ENCODE assay signal across 8 mouse cellular contexts in genomic region chr8:83739711-83740468, GRCm38 (mm10). TPM values are rescaled to one million over a fixed set of nuclear protein-coding genes. Genes with fewer than 3 reads are reported as not detected.
DNase-seq lines count a peak whose midpoint lies in the region; ATAC-seq and TF ChIP-seq lines count a peak whose summit lies in the region.

No protein-coding gene starts in this region.

- H3K4me1 ChIP-seq in heart, adult 2 months (ENCODE audit: control insufficient read depth, insufficient read depth, low read length): peaks cover 25% of the 10 kb centered on the region
- peaks cover 28% of the 10 kb centered on the region for H3K4me1 ChIP-seq in liver, embryonic 11.5 days (replicated peaks; ENCODE audit: control insufficient read depth, insufficient read depth, low read length)
- peaks cover 12% of the 10 kb centered on the region for H3K4me1 ChIP-seq in forebrain, embryonic 13.5 days

- intact Hi-C loops in left cerebral cortex, adult 2 months (cut with DNase I): loop anchor here (5.0 kb wide), 1 partner anchor 227 kb away; no protein-coding TSS in a partner anchor
- intact Hi-C loops in heart, adult 2 months (cut with DNase I): loop anchor here (5.0 to 10.0 kb wide), 3 partner anchors 73 to 445 kb away; partner anchors contain the start of genes Nanos3, Ptger1 and Samd1

- TF ChIP-seq EP300 in heart, adult 2 months (IDR thresholded peaks at IDR 0.05; ENCODE audit: insufficient read depth, low read depth, low read length): no peak

- H3K9ac ChIP-seq in heart, adult 2 months (ENCODE audit: low read depth, low read length): peak overlapping the region; percentile 60
- peak overlapping the region; percentile 35; the same call in 1 of the 2 replicates for H3K9ac ChIP-seq in liver, embryonic 11.5 days (ENCODE audit: low read depth, low read length)
- no peak overlapping the region for H3K9ac ChIP-seq in forebrain, embryonic 13.5 days

- H3ac ChIP-seq in myocyte (ENCODE audit: control insufficient read depth, insufficient read length): peak overlapping the region; percentile 41

- peak overlapping the region; percentile 94 for H3K4me2 ChIP-seq in liver, embryonic 11.5 days
- peak overlapping the region; percentile 85 for H3K4me2 ChIP-seq in myocyte (ENCODE audit: low read depth)
- H3K4me2 ChIP-seq in forebrain, embryonic 13.5 days: no peak overlapping the region

- peak overlapping the region; percentile 46 for H3K4me3 ChIP-seq in left cerebral cortex, adult 2 months
- H3K4me3 ChIP-seq in heart, adult 2 months: peak overlapping the region; percentile 92
- H3K4me3 ChIP-seq in liver, embryonic 11.5 days (ENCODE audit: low read depth, low read length): peak overlapping the region; percentile 64
- H3K4me3 ChIP-seq in myocyte: peak overlapping the region; percentile 79
- no peak overlapping the region for H3K4me3 ChIP-seq in forebrain, embryonic 13.5 days

- no peak; the same call in 1 of the 2 replicates for ATAC-seq in liver, embryonic 11.5 days (replicated peaks; ENCODE audit: low FRiP score)
- ATAC-seq in forebrain, embryonic 13.5 days: no peak

- no peak for TF ChIP-seq CTCF in left cerebral cortex, adult 2 months (IDR thresholded peaks at IDR 0.05)
- TF ChIP-seq CTCF in heart, adult 2 months (IDR thresholded peaks at IDR 0.05): no peak

- H3K9me3 ChIP-seq in liver, embryonic 11.5 days (ENCODE audit: control insufficient read depth, low read length): peaks cover 3% of the 10 kb centered on the region; the same call in 1 of the 2 replicates
- H3K9me3 ChIP-seq in forebrain, embryonic 13.5 days (replicated peaks): no peaks in the 10 kb centered on the region

- DNase-seq in left cerebral cortex, adult 2 months (ENCODE audit: extremely low spot score in 1 of 2, low spot score in 2 of 2): no peak
- DNase-seq in left cerebral cortex, adult 9 months (ENCODE audit: low spot score in 2 of 2): no peak
- DNase-seq in heart, adult 2 months: peak; percentile 54 to 67
- DNase-seq in liver, embryonic 11.5 days (ENCODE audit: low spot score): no peak
- DNase-seq in cerebellum, adult 9-11 months: no peak
- no peak for DNase-seq in adrenal gland, adult 2 months

- H3K36me3 ChIP-seq in heart, adult 2 months (ENCODE audit: control insufficient read depth, insufficient read depth, low read length): 0 out of 2 replicates have a peak, but pooled peaks cover 2% of the 10 kb centered on the region
- H3K36me3 ChIP-seq in liver, embryonic 11.5 days (ENCODE audit: control insufficient read depth, insufficient read depth, low read length): no peaks in the 10 kb centered on the region
- H3K36me3 ChIP-seq in myocyte (ENCODE audit: control insufficient read depth, insufficient read depth): no peaks in the 10 kb centered on the region
- H3K36me3 ChIP-seq in forebrain, embryonic 13.5 days (ENCODE audit: poor library complexity, severe bottlenecking): no peaks in the 10 kb centered on the region

- TF ChIP-seq POLR2A in heart, adult 2 months (IDR thresholded peaks at IDR 0.05; ENCODE audit: insufficient read depth, low read depth, low read length): 0 out of 2 replicates have a peak, but pooled peaks have one; percentile 2
- no peak for TF ChIP-seq POLR2A in myocyte (IDR thresholded peaks at IDR 0.05; ENCODE audit: insufficient read length, low read depth)

- H3K79me2 ChIP-seq in heart, adult 2 months (replicated peaks; ENCODE audit: control insufficient read depth, insufficient read depth, low read length): peaks cover 4% of the 10 kb centered on the region
- H3K79me2 ChIP-seq in myocyte (ENCODE audit: control insufficient read depth, insufficient read depth): peaks cover 38% of the 10 kb centered on the region

- H3K27ac ChIP-seq in left cerebral cortex, adult 2 months: no peak overlapping the region
- peak overlapping the region; percentile 98 for H3K27ac ChIP-seq in heart, adult 2 months
- 0 out of 2 replicates have a peak overlapping the region, but pooled peaks have one; percentile 3 for H3K27ac ChIP-seq in liver, embryonic 11.5 days (ENCODE audit: low read depth, low read length)
- no peak overlapping the region for H3K27ac ChIP-seq in forebrain, embryonic 13.5 days

- no peaks in the 10 kb centered on the region for H3K27me3 ChIP-seq in heart, adult 2 months (ENCODE audit: control insufficient read depth, insufficient read depth, low read length)
- H3K27me3 ChIP-seq in liver, embryonic 11.5 days (replicated peaks; ENCODE audit: control insufficient read depth, insufficient read depth, low read length): no peaks in the 10 kb centered on the region
- no peaks in the 10 kb centered on the region for H3K27me3 ChIP-seq in myocyte (ENCODE audit: control insufficient read depth, insufficient read depth, insufficient read length)
- peaks cover 39% of the 10 kb centered on the region for H3K27me3 ChIP-seq in forebrain, embryonic 13.5 days

- WGBS in heart, adult 2 months: 21% methylated on average over 8 of the region's 8 CpGs
- 28% methylated on average over 8 of the region's 8 CpGs for WGBS in liver, embryonic 11.5 days
- 53% methylated on average over 8 of the region's 8 CpGs for WGBS in forebrain, embryonic 13.5 days

TF ChIP-seq in myocyte, 11 proteins besides CTCF, POLR2A, EP300 and RAD21:
- TF ChIP-seq TCF3 (IDR thresholded peaks at IDR 0.05; ENCODE audit: insufficient read length, low read depth) (peak; percentile 95), MAX (IDR thresholded peaks at IDR 0.05; ENCODE audit: low read depth) (no peak), REST (IDR thresholded peaks at IDR 0.05; ENCODE audit: insufficient read depth, insufficient read length) (no peak), MYOD1 (IDR thresholded peaks at IDR 0.05; ENCODE audit: control insufficient read depth in 1 of 3, insufficient read length in 2 of 3, low read depth in 2 of 3) (peak; percentile 99), TCF12 (IDR thresholded peaks at IDR 0.05; ENCODE audit: insufficient read depth, poor library complexity, severe bottlenecking) (peak; percentile 97), CEBPB (IDR thresholded peaks at IDR 0.05; ENCODE audit: insufficient read depth, poor library complexity, severe bottlenecking) (no peak), E2F4 (IDR thresholded peaks at IDR 0.05; ENCODE audit: insufficient read depth) (no peak), MYOG (IDR thresholded peaks at IDR 0.05; ENCODE audit: control insufficient read depth in 1 of 3, insufficient read depth in 1 of 3, insufficient read length in 2 of 3, low read depth in 2 of 3) (peak; percentile 89 to 98 (median 94))

RNA-seq across cellular contexts. Expression of gene Adgre5, which starts 1.2 kb away (rescaled TPM):
- 10 to 100 TPM in 1 of 2 experiments, 1 to 10 TPM in 1; 8.9 to 11.5 TPM for total RNA-seq in left cerebral cortex, adult 2 months (2021)
- total RNA-seq in heart, adult 2 months (2021): 10 to 100 TPM; 44.6 to 46.4 TPM
- 73.1 and 73.9 TPM in 2 replicates for polyA plus RNA-seq in heart, adult 2 months (2012; rRNA removed)
- polyA plus RNA-seq in liver, embryonic 11.5 days (2014; fragmentation: Nextera tagmentation; extraction: Ambion mirVana): 16.8 and 17.2 TPM in 2 replicates
- polyA plus RNA-seq in myocyte (2012; fragmentation: generic; extraction: Trizol): 137 TPM
- total RNA-seq in adrenal gland, adult 2 months (2021): 10 to 100 TPM; 31.5 to 40.7 TPM
- polyA plus RNA-seq in adrenal gland, adult 2 months (2012; rRNA removed): 34.5 and 35.2 TPM in 2 replicates
- 6.7 and 7.2 TPM in 2 replicates for polyA plus RNA-seq in forebrain, embryonic 13.5 days (2015; fragmentation: Nextera tagmentation; extraction: Ambion mirVana)

RNA-seq across cellular contexts. Expression of gene Ddx39, which starts 24.9 kb away (rescaled TPM):
- total RNA-seq in left cerebral cortex, adult 2 months (2021): 10 to 100 TPM; 19.9 to 20.2 TPM
- 10 to 100 TPM; 15.7 to 17.7 TPM for total RNA-seq in heart, adult 2 months (2021)
- polyA plus RNA-seq in heart, adult 2 months (2012; rRNA removed): 18.0 and 27.3 TPM in 2 replicates
- 375 and 420 TPM in 2 replicates for polyA plus RNA-seq in liver, embryonic 11.5 days (2014; fragmentation: Nextera tagmentation; extraction: Ambion mirVana)
- polyA plus RNA-seq in myocyte (2012; fragmentation: generic; extraction: Trizol): 113 TPM
- total RNA-seq in adrenal gland, adult 2 months (2021): 10 to 100 TPM; 15.3 to 20.9 TPM
- 13.4 and 14.1 TPM in 2 replicates for polyA plus RNA-seq in adrenal gland, adult 2 months (2012; rRNA removed)
- polyA plus RNA-seq in forebrain, embryonic 13.5 days (2015; fragmentation: Nextera tagmentation; extraction: Ambion mirVana): 183 and 200 TPM in 2 replicates

RNA-seq across cellular contexts. Expression of gene Pkn1, which starts 40.9 kb away (rescaled TPM):
- 10 to 100 TPM; 60.9 to 65.6 TPM for total RNA-seq in left cerebral cortex, adult 2 months (2021)
- 10 to 100 TPM; 51.1 to 55.6 TPM for total RNA-seq in heart, adult 2 months (2021)
- 53.7 and 59.5 TPM in 2 replicates for polyA plus RNA-seq in heart, adult 2 months (2012; rRNA removed)
- polyA plus RNA-seq in liver, embryonic 11.5 days (2014; fragmentation: Nextera tagmentation; extraction: Ambion mirVana): 23.3 and 24.3 TPM in 2 replicates
- polyA plus RNA-seq in myocyte (2012; fragmentation: generic; extraction: Trizol): 34.1 TPM
- 100 to 1,000 TPM; 110 to 115 TPM for total RNA-seq in adrenal gland, adult 2 months (2021)
- polyA plus RNA-seq in adrenal gland, adult 2 months (2012; rRNA removed): 138 and 164 TPM in 2 replicates
- 25.6 and 26.7 TPM in 2 replicates for polyA plus RNA-seq in forebrain, embryonic 13.5 days (2015; fragmentation: Nextera tagmentation; extraction: Ambion mirVana)

Comparison
In these comparisons a context has a peak if more than half of its experiments do, and no peak if none do; other contexts are left out.
1. DNase-seq: peak in heart, adult 2 months (2 of 2); none in left cerebral cortex, adult 2 months (0 of 2), left cerebral cortex, adult 9 months (0 of 2), liver, embryonic 11.5 days (single experiment), cerebellum, adult 9-11 months (single experiment) and adrenal gland, adult 2 months (single experiment).
2. H3K27ac ChIP-seq: peak in heart, adult 2 months (single experiment) and liver, embryonic 11.5 days (single experiment); none in left cerebral cortex, adult 2 months (single experiment) and forebrain, embryonic 13.5 days (single experiment).